Mouse (Mus musculus) spleen, adult 2 months (tissue): Measurements from ENCODE around the gene Fam184b. TPM values are rescaled to one million over a fixed set of nuclear protein-coding genes. Genes with fewer than 3 reads are reported as not detected.

ENCODE experiments used
- DNase-seq, 2 experiments: peaks; one replicate each; pipeline versions ENCODE4 v3.0.0 to v3.0.0-alpha.2; 2012 to 2021; ENCODE audit warnings: low spot score in 2 of 2, low read depth in 1 of 2
- H3K27ac ChIP-seq: fragments of 200-500 bp; 2 replicates; pipeline ENCODE4 v1.5.1; 2012; ENCODE audit warnings: low read length, inconsistent platforms; ENCODE audit not compliant: insufficient read depth
- H3K27me3 ChIP-seq: fragments of 200-500 bp; 2 replicates; pipeline ENCODE4 v1.6.1; 2012; ENCODE audit warnings: mild to moderate bottlenecking, moderate library complexity, low read length, inconsistent platforms; ENCODE audit not compliant: control insufficient read depth, insufficient read depth
- H3K36me3 ChIP-seq: fragments of 200-500 bp; 2 replicates; pipeline ENCODE4 v1.6.1; 2012; ENCODE audit warnings: mild to moderate bottlenecking, low read length, inconsistent platforms; ENCODE audit not compliant: control insufficient read depth, insufficient read depth
- H3K4me1 ChIP-seq: fragments of 200-500 bp; 2 replicates; pipeline ENCODE4 v1.6.1; 2011; ENCODE audit warnings: inconsistent platforms; ENCODE audit not compliant: control insufficient read depth, insufficient read depth, insufficient read length
- H3K4me3 ChIP-seq: fragments of 200-500 bp; 2 replicates; pipeline ENCODE4 v1.5.1; 2011; ENCODE audit warnings: mild to moderate bottlenecking, inconsistent platforms; ENCODE audit not compliant: insufficient read depth, insufficient read length; ENCODE audit errors: extremely low read depth
- CTCF ChIP-seq: fragments of 200-500 bp; IDR thresholded peaks from 2 replicates; pipeline ENCODE4 v1.5.1; 2011; ENCODE audit warnings: mild to moderate bottlenecking, inconsistent platforms; ENCODE audit not compliant: insufficient read depth, insufficient read length, insufficient replicate concordance; ENCODE audit errors: extremely low read depth
- POLR2A ChIP-seq: fragments of 200-500 bp; IDR thresholded peaks from 2 replicates; pipeline ENCODE4 v1.6.1; 2011; ENCODE audit warnings: low read depth, low read length, inconsistent platforms
- WGBS: fragments of 180-500 bp; shearing (Covaris S2); methylation state at CpG from one replicate; pipeline ENCODE4 v1.1.7; 2018; 5-methylcytosine and 5-hydroxymethylcytosine counted together
- polyA plus RNA-seq: library from polyadenylated mRNA; depleted of rRNA; stranded (reverse); fragments of >200 nt; gene quantifications from 2 replicates; pipeline ENCODE4 v1.2.3, GENCODE M21; 2012

Fam184b gene
- polyA plus RNA-seq, 1 experiment: 0.08 TPM

- H3K27me3 ChIP-seq: no peaks in the 10 kb centered on the region
- H3K36me3 ChIP-seq: 0 out of 2 replicates have a peak, but pooled peaks cover 2% of the 10 kb centered on the region
- no peaks in the 10 kb centered on the region for H3K4me1 ChIP-seq
- no peak for TF ChIP-seq POLR2A
- TF ChIP-seq CTCF: peak; percentile 54; the same call in 1 of the 2 replicates
- H3K4me3 ChIP-seq: no peak overlapping the region
- peak in 1 of 2 experiments; percentile 66 for DNase-seq
- WGBS: 11% methylated on average over 17 of the region's 17 CpGs
- H3K27ac ChIP-seq: no peak overlapping the region
These were observed 104.9 kb downstream of the Fam184b start for GRCm38 (mm10) chr5:45534319-45535098.

- 94% methylated on average over 3 of the region's 3 CpGs for WGBS
- H3K36me3 ChIP-seq: peaks cover 17% of the 10 kb centered on the region
- DNase-seq: no peak
- no peaks in the 10 kb centered on the region for H3K27me3 ChIP-seq
- H3K27ac ChIP-seq: no peak overlapping the region
- H3K4me1 ChIP-seq: no peaks in the 10 kb centered on the region
- TF ChIP-seq CTCF (no peak), POLR2A (no peak)
- H3K4me3 ChIP-seq: no peak overlapping the region
These were observed 109.7 kb downstream of the Fam184b start for GRCm38 (mm10) chr5:45529696-45530095.

GRCm38 (mm10) chr5:45526338-45526737 lies 113.1 kb downstream of the Fam184b start:
- 79% methylated on average over 4 of the region's 4 CpGs for WGBS
- H3K36me3 ChIP-seq: peaks cover 21% of the 10 kb centered on the region

GRCm38 (mm10) chr5:45525101-45525500 lies 114.3 kb downstream of the Fam184b start:
- Histone ChIP-seq H3K27ac (no peak overlapping the region), H3K36me3 (peaks cover 20% of the 10 kb centered on the region), H3K4me3 (no peak overlapping the region), H3K4me1 (no peaks in the 10 kb centered on the region; the same call in 1 of the 2 replicates), H3K27me3 (no peaks in the 10 kb centered on the region)
- TF ChIP-seq POLR2A: no peak
- TF ChIP-seq CTCF: no peak
- 95% methylated on average over 10 of the region's 10 CpGs for WGBS
- DNase-seq: no peak

More at GRCm38 (mm10) chr5:45526338-45526737, 113.1 kb downstream of the Fam184b start:
- Histone ChIP-seq H3K27ac (no peak overlapping the region), H3K27me3 (no peaks in the 10 kb centered on the region), H3K4me1 (no peaks in the 10 kb centered on the region; the same call in 1 of the 2 replicates), H3K4me3 (no peak overlapping the region)
- DNase-seq: no peak
- TF ChIP-seq POLR2A (no peak), CTCF (no peak)

GRCm38 (mm10) chr5:45521601-45522000 lies 117.8 kb downstream of the Fam184b start:
- H3K27ac ChIP-seq: no peak overlapping the region
- no peak for DNase-seq
- no peaks in the 10 kb centered on the region for H3K27me3 ChIP-seq
- WGBS: 74% methylated on average over 6 of the region's 6 CpGs
- H3K36me3 ChIP-seq: peaks cover 13% of the 10 kb centered on the region
- no peak overlapping the region for H3K4me3 ChIP-seq
- no peaks in the 10 kb centered on the region; the same call in 1 of the 2 replicates for H3K4me1 ChIP-seq
- TF ChIP-seq CTCF: no peak

GRCm38 (mm10) chr5:45520809-45521110 lies 118.7 kb downstream of the Fam184b start:
- H3K27ac ChIP-seq: peak overlapping the region; percentile 56; the same call in 1 of the 2 replicates
- H3K36me3 ChIP-seq: peaks cover 10% of the 10 kb centered on the region; the same call in 1 of the 2 replicates
- DNase-seq: no peak
- no peaks in the 10 kb centered on the region; the same call in 1 of the 2 replicates for H3K4me1 ChIP-seq
- H3K4me3 ChIP-seq: peak overlapping the region; percentile 94
- TF ChIP-seq CTCF (no peak), POLR2A (no peak)
- no peaks in the 10 kb centered on the region for H3K27me3 ChIP-seq
- WGBS: 8% methylated on average over 5 of the region's 5 CpGs
